Mouse (Mus musculus) heart, embryonic 13.5 days (tissue): ENCODE results near the gene Paxbp1. TPM values are rescaled to one million over a fixed set of nuclear protein-coding genes. Genes with fewer than 3 reads are reported as not detected.
"Not testable (repeated sequence)": the region's sequence is repeated elsewhere in the genome, so short reads cannot be mapped to it uniquely, and the experiment has no call there.

Experiments
- ATAC-seq: fragments of 200-750 bp; cut with Nextera tagmentation; 2 replicates; pipeline ENCODE4 v1.8.0; 2017; ENCODE audit warnings: moderate TSS enrichment; ENCODE audit not compliant: insufficient number of reproducible peaks, low FRiP score, low TSS enrichment; ENCODE audit errors: extremely low read depth
- H3K27ac ChIP-seq: fragments of 300-500 bp; sonication (generic); replicated peaks from 2 replicates; pipeline ENCODE4 v1.5.1; 2015; ENCODE audit warnings: moderate library complexity, mild to moderate bottlenecking, inconsistent platforms
- H3K27me3 ChIP-seq: fragments of 300-500 bp; sonication (generic); replicated peaks from 2 replicates; pipeline ENCODE4 v1.6.1; 2015; ENCODE audit warnings: mild to moderate bottlenecking, inconsistent platforms
- H3K36me3 ChIP-seq: fragments of 300-500 bp; sonication (generic); 2 replicates; pipeline ENCODE4 v1.6.1; 2015; ENCODE audit warnings: mild to moderate bottlenecking, inconsistent platforms
- H3K4me1 ChIP-seq: fragments of 300-500 bp; sonication (generic); 2 replicates; pipeline ENCODE4 v1.6.1; 2015; ENCODE audit warnings: inconsistent platforms
- H3K4me2 ChIP-seq: fragments of 300-500 bp; sonication (generic); 2 replicates; pipeline ENCODE4 v1.6.1; 2015; ENCODE audit warnings: inconsistent platforms, mild to moderate bottlenecking, moderate library complexity
- H3K4me3 ChIP-seq: fragments of 300-500 bp; sonication (generic); 2 replicates; pipeline ENCODE4 v1.5.1; 2015; ENCODE audit warnings: moderate library complexity, mild to moderate bottlenecking, inconsistent platforms
- H3K9ac ChIP-seq: fragments of 300-500 bp; sonication (generic); 2 replicates; pipeline ENCODE4 v1.6.1; 2015; ENCODE audit warnings: inconsistent platforms, mild to moderate bottlenecking, moderate library complexity
- H3K9me3 ChIP-seq: fragments of 300-500 bp; sonication (generic); 2 replicates; pipeline ENCODE4 v1.6.1; 2016; ENCODE audit warnings: inconsistent platforms
- WGBS: fragments of 180-500 bp; shearing (Covaris S2); methylation state at CpG from one replicate; pipeline ENCODE4 v1.1.7; 2015; ENCODE audit warnings: mixed read lengths; 5-methylcytosine and 5-hydroxymethylcytosine counted together
- polyA plus RNA-seq: library from polyadenylated mRNA; unstranded; fragments of >200 nt; fragmentation: Nextera tagmentation; extraction: Ambion mirVana; gene quantifications from 2 replicates; pipeline ENCODE4 v1.2.1, GENCODE M21; 2015

Gene Paxbp1
- 30.4 and 34.5 TPM in 2 replicates for polyA plus RNA-seq

DNA sequence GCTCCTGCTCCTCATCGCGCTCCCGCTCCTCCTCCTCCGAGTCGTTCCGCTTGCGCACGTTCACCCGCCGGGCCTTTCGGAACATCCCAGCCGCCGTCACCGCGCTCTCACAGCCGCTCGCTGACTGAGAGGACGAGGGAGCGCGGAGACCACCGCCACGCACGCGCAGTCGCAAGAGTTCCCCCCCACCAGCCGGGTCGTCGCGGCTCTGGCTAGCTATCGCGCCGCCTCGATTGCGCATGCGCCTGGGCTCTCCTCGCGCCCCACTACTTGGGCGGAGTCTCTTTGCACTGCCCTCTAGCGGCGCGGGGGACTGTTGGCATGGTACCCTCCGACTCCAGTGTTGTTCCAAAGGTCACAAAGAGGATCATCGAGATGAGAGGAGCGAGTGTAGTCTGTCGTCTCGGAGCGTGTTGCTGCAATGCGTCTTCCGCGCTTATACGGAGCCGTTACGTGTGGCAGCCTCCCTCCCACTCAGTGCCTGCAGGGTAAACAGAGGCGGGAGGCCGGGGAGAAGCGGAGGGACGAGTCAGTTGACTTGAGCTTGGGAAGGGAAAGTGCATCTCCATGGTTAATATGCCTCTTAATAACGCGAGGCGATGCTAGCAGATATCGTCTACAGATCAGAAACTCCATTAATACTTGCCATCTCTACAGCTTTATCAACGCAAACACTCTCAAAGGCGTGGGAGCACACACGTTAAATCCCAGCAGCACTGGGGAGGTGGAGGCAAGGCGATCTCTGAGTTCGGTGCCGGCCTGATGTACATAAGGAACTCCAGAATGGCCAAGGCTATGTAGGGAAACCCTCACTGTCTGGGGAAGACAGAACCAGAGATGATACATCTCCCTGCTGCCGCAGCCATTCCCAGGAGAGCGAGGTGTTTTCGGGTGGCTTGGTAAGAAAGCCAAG, at the start of gene Paxbp1:
Gene Paxbp1, minus strand, starts transcription at position 274 of the 913 bp plus-strand sequence.
- 2% methylated on average over 66 of the region's 70 CpGs for WGBS
- Histone ChIP-seq H3K9me3 (no peaks in the 10 kb centered on the region), H3K27ac (peak within 1 kb of the TSS; percentile 96), H3K27me3 (peaks cover 13% of the 10 kb centered on the region; the same call in 1 of the 2 replicates), H3K9ac (peak within 1 kb of the TSS; percentile 94), H3K36me3 (peaks cover 23% of the 10 kb centered on the region), H3K4me3 (peak within 1 kb of the TSS; percentile 99), H3K4me2 (peak within 1 kb of the TSS; percentile 85), H3K4me1 (peaks cover 24% of the 10 kb centered on the region)
- ATAC-seq: peak; percentile 88

- no peak overlapping the region for H3K9ac ChIP-seq
- H3K36me3 ChIP-seq: no peaks in the 10 kb centered on the region
- H3K4me1 ChIP-seq: no peaks in the 10 kb centered on the region
- H3K27ac ChIP-seq: no peak overlapping the region
- H3K9me3 ChIP-seq: no peaks in the 10 kb centered on the region
- H3K4me3 ChIP-seq: no peak overlapping the region
- no peak overlapping the region for H3K4me2 ChIP-seq
- WGBS: 48% methylated on average over 4 of the region's 4 CpGs
- no peak; the same call in 1 of the 2 replicates for ATAC-seq
- H3K27me3 ChIP-seq: peaks cover 30% of the 10 kb centered on the region
Observed at GRCm38 (mm10) chr16:91086642-91087306, 42.4 kb upstream of the Paxbp1 start.

DNA sequence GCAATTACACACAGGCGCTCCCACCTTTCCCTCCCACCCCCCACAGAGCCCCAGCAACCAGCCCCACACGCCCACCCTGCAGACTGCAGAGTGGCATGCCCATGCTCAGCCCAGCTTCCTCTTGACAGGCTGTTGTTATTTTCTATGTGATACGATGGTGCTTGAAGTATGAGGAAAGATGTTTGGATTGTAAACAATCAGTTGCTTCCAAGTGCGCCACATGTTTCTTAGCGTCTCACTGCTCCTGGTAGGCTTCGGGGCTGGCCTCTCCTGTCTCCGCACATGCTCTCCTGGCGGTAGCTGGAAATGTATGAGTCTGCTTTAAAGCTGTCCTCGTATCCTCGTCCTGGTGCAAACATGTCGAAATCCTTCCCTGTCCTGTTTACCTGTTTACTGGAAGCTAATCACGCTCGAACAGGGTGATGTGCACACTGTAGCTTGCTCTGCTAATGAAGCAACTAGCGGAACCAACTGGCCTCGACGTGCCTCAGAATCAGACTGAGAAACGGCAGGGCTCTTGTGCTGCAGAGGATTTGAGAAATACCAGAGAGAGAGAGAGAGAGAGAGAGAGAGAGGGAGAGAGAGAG, 41.0 kb upstream of the Paxbp1 start:
- Histone ChIP-seq H3K9ac (no peak overlapping the region), H3K4me1 (no peaks in the 10 kb centered on the region), H3K36me3 (no peaks in the 10 kb centered on the region), H3K4me2 (no peak overlapping the region), H3K4me3 (no peak overlapping the region), H3K9me3 (no peaks in the 10 kb centered on the region), H3K27me3 (peaks cover 30% of the 10 kb centered on the region), H3K27ac (no peak overlapping the region)
- WGBS: 54% methylated on average over 17 of the region's 17 CpGs
- ATAC-seq: no peak

GRCm38 (mm10) chr16:91084307-91085238, 40.2 kb upstream of the Paxbp1 start:
- H3K36me3 ChIP-seq: no peaks in the 10 kb centered on the region
- WGBS: 84% methylated on average over 21 of the region's 21 CpGs
- no peak overlapping the region for H3K9ac ChIP-seq

DNA sequence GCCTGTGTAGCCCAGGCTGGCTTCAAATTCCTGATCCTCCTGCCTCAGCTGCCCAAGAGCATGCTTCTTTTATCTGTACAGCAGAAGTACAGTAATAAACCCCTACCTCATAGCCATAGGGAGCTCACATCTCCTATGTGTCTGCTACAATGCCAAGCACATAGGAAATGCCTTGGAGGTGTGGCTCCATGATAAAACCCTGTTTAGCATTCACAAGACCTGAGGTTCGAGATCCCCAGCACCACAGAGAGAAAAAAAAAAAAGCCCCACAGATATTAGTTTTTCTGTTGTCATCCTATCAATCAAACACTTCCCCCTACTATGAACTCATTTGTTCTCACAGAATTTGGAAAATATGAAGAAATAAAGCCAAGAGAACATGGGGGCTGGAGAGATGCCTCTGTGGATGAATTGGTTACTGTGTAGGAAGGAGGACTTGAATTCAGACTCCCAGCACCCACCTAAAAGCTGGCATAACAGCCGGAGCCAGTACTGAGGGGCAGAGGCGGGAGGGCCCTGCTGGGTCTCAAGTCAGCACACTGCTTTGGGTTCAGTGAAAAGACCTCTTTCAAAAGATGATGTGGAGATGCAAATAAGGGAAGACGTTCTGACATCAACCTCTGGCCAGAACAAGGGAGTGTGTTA, 38.8 kb upstream of the Paxbp1 start:
- no peak for ATAC-seq
- peaks cover 7% of the 10 kb centered on the region; the same call in 1 of the 2 replicates for H3K9me3 ChIP-seq
- H3K4me2 ChIP-seq: no peak overlapping the region
- H3K27ac ChIP-seq: no peak overlapping the region
- WGBS: 67% methylated on average over 4 of the region's 4 CpGs
- no peak overlapping the region for H3K9ac ChIP-seq
- peaks cover 30% of the 10 kb centered on the region for H3K27me3 ChIP-seq
- H3K4me3 ChIP-seq: no peak overlapping the region
- no peaks in the 10 kb centered on the region for H3K4me1 ChIP-seq
- no peaks in the 10 kb centered on the region for H3K36me3 ChIP-seq

More at GRCm38 (mm10) chr16:91084307-91085238, 40.2 kb upstream of the Paxbp1 start:
- H3K4me2 ChIP-seq: no peak overlapping the region
- no peak overlapping the region for H3K27ac ChIP-seq
- H3K27me3 ChIP-seq: peaks cover 30% of the 10 kb centered on the region
- H3K9me3 ChIP-seq: no peaks in the 10 kb centered on the region
- ATAC-seq: no peak
- no peaks in the 10 kb centered on the region for H3K4me1 ChIP-seq
- no peak overlapping the region for H3K4me3 ChIP-seq

GRCm38 (mm10) chr16:91081508-91081907, 37.2 kb upstream of the Paxbp1 start:
- Histone ChIP-seq H3K4me1 (no peaks in the 10 kb centered on the region), H3K9me3 (peaks cover 10% of the 10 kb centered on the region; the same call in 1 of the 2 replicates), H3K4me3 (no peak overlapping the region), H3K9ac (no peak overlapping the region), H3K36me3 (no peaks in the 10 kb centered on the region), H3K27me3 (peaks cover 24% of the 10 kb centered on the region), H3K4me2 (no peak overlapping the region), H3K27ac (no peak overlapping the region)
- no peak for ATAC-seq
- 22% methylated on average over 9 of the region's 12 CpGs for WGBS

DNA sequence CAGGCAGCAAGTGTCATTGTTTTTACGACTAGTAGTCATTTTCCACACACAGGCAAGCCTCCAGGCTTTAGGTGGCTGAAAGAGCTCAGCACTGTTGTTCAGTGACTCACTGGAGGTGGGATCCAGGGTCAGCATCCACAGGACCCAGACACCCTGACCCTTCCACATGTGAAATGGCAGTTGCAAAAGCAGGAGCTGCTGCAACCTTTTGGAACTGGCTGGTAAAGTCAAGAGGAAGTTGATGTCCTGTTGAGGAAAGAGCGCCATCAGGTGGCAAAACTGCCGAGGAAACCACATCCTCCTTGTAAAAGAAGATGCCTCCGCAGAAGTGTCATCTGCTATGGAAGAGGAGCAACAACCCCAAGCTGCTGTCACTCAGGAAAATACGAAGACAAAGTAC, 31.8 kb upstream of the Paxbp1 start:
- no peak overlapping the region for H3K9ac ChIP-seq
- H3K9me3 ChIP-seq: peaks cover 10% of the 10 kb centered on the region; the same call in 1 of the 2 replicates
- no peaks in the 10 kb centered on the region for H3K36me3 ChIP-seq
- no peak overlapping the region for H3K4me3 ChIP-seq
- 0 out of 2 replicates have a peak, but pooled peaks cover 2% of the 10 kb centered on the region for H3K27me3 ChIP-seq
- ATAC-seq: no peak
- H3K4me2 ChIP-seq: no peak overlapping the region
- no peaks in the 10 kb centered on the region for H3K4me1 ChIP-seq
- 67% methylated on average over 5 of the region's 5 CpGs for WGBS
- H3K27ac ChIP-seq: no peak overlapping the region

DNA sequence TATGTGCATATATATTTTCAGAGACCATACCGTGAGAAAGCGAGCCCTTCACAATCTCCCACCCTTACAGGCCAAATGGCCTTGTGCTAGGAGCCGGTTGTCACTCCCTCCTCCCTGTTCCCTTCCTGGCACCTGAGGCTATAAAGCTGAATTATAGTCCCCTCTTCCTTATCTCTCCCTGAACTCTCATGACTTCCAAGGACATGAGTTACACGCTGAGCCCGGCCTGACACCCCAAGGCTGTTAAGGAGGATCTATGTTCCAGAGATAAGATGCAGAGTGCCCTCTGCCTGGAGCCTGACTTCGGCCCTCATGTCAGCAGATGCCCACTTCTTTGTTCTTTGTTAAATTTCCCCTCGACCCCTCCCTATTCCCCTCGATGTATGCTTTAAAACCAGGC, 31.1 kb upstream of the Paxbp1 start:
- H3K9ac ChIP-seq, H3K4me3 ChIP-seq, ATAC-seq, H3K4me2 ChIP-seq, H3K4me1 ChIP-seq, H3K9me3 ChIP-seq, H3K36me3 ChIP-seq, H3K27me3 ChIP-seq, H3K27ac ChIP-seq: not testable (repeated sequence)
- 71% methylated on average over 8 of the region's 8 CpGs for WGBS

DNA sequence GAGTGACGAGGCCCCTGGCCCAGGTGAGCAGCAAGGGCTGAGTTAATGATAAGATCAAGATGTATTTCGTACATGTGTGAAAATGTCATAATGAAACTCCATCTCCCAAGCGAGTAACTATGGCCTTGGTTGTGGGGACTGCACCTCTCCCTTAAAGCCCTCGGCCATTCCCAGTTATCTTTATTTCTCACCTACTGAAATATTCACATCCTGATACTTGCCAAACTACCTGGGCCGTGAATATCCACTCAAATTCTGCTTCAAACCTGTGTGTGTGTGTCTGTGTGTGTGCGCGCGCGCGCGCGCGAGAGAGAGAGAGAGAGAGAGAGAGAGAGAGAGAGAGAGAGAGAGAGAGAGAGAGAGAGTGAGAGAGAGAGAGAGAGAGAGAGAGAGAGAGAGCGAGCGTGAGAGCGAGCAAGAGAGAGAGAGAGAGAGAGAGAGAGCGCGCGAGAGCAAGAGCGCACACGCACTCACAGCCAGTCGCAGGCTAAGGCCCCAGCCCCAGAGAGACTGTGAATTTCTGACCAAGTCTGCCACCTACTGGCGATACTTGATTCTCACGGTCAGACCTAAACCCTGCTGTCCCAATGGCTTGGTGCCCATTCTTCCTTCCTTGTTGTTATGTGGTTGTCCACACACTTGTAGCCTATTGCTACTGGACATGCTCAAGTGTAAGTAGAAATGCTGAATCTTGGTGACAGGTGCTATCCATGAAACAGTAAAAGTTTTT, 29.0 kb upstream of the Paxbp1 start:
- WGBS: 34% methylated on average over 22 of the region's 24 CpGs

More for the DNA sequence above, 29.0 kb upstream of the Paxbp1 start:
- no peak overlapping the region for H3K27ac ChIP-seq
- 0 out of 2 replicates have a peak, but pooled peaks cover 4% of the 10 kb centered on the region for H3K9me3 ChIP-seq
- ATAC-seq: peak; percentile 86; the same call in 1 of the 2 replicates
- peak overlapping the region; percentile 13; the same call in 1 of the 2 replicates for H3K4me3 ChIP-seq
- H3K9ac ChIP-seq: peak overlapping the region; percentile 47; the same call in 1 of the 2 replicates
- H3K4me2 ChIP-seq: peak overlapping the region; percentile 50
- no peaks in the 10 kb centered on the region for H3K36me3 ChIP-seq
- peaks cover 9% of the 10 kb centered on the region for H3K4me1 ChIP-seq
- peaks cover 11% of the 10 kb centered on the region; the same call in 1 of the 2 replicates for H3K27me3 ChIP-seq
